Comparison of ENCODE assay signal across 20 mouse cellular contexts in genomic region chr12:63220391-63220790, GRCm38 (mm10).
A peak's percentile ranks its signal among the peaks of the same experiment; 100 is the strongest.
DNase-seq lines count a peak whose midpoint lies in the region; ATAC-seq and TF ChIP-seq lines count a peak whose summit lies in the region.
"Had no signal": no experiment of that assay in that cellular context is flagged by ENCODE, and none has a peak within 500 bp of the region (broad histone marks: within the 10 kb centered on the region; RNA-seq: fewer than 3 reads in every experiment).

No protein-coding gene starts in this region.

- no peak overlapping the region for H3K27ac ChIP-seq in forebrain, postnatal 0 days (ENCODE audit: low read depth, low read length)
- H3K27ac ChIP-seq in forebrain, embryonic 15.5 days (replicated peaks), result no peak overlapping the region
- no peak overlapping the region for H3K27ac ChIP-seq in midbrain, embryonic 14.5 days (replicated peaks; ENCODE audit: low read depth, low read length)
- H3K27ac ChIP-seq in midbrain, embryonic 11.5 days (ENCODE audit: low read depth, low read length), result no peak overlapping the region
- H3K27ac ChIP-seq in liver, postnatal 0 days (ENCODE audit: low read depth), result no peak overlapping the region
- H3K27ac ChIP-seq: embryonic facial prominence, embryonic 13.5 days; forebrain, embryonic 12.5 days; gastrocnemius, adult 2 months; hindbrain, embryonic 10.5 days; hindbrain, embryonic 14.5 days had no signal

- H3K4me2 ChIP-seq in forebrain, postnatal 0 days (ENCODE audit: low read depth), result no peak overlapping the region
- no peak overlapping the region for H3K4me2 ChIP-seq in forebrain, embryonic 15.5 days (replicated peaks)
- H3K4me2 ChIP-seq in midbrain, embryonic 14.5 days (ENCODE audit: low read length), result no peak overlapping the region
- no peak overlapping the region for H3K4me2 ChIP-seq in midbrain, embryonic 11.5 days
- no peak overlapping the region for H3K4me2 ChIP-seq in liver, postnatal 0 days (ENCODE audit: low read depth, low read length)
- H3K4me2 ChIP-seq: embryonic facial prominence, embryonic 13.5 days; forebrain, embryonic 12.5 days; heart, embryonic 12.5 days; hindbrain, embryonic 14.5 days had no signal

- ATAC-seq in forebrain, postnatal 0 days, result peak; percentile 71
- ATAC-seq in forebrain, embryonic 15.5 days (replicated peaks), result no peak
- ATAC-seq in midbrain, embryonic 14.5 days (ENCODE audit: low FRiP score, low TSS enrichment), result no peak
- no peak for ATAC-seq in midbrain, embryonic 11.5 days (ENCODE audit: low FRiP score)
- ATAC-seq in liver, postnatal 0 days, result no peak

- no peak for TF ChIP-seq EP300 in liver, postnatal 0 days (IDR thresholded peaks at IDR 0.05; ENCODE audit: low read depth)

- no peak overlapping the region for H3K9ac ChIP-seq in forebrain, postnatal 0 days
- no peak overlapping the region for H3K9ac ChIP-seq in forebrain, embryonic 15.5 days (replicated peaks)
- no peak overlapping the region for H3K9ac ChIP-seq in midbrain, embryonic 14.5 days (replicated peaks; ENCODE audit: low read length)
- no peak overlapping the region for H3K9ac ChIP-seq in midbrain, embryonic 11.5 days (ENCODE audit: low read length)
- no peak overlapping the region for H3K9ac ChIP-seq in liver, postnatal 0 days (replicated peaks)
- H3K9ac ChIP-seq: embryonic facial prominence, embryonic 13.5 days; forebrain, embryonic 12.5 days; heart, embryonic 12.5 days; hindbrain, embryonic 14.5 days had no signal

- H3K27me3 ChIP-seq in forebrain, postnatal 0 days (ENCODE audit: insufficient read depth, low read length), result no peaks in the 10 kb centered on the region
- no peaks in the 10 kb centered on the region for H3K27me3 ChIP-seq in forebrain, embryonic 15.5 days
- no peaks in the 10 kb centered on the region for H3K27me3 ChIP-seq in midbrain, embryonic 14.5 days (ENCODE audit: control insufficient read depth, insufficient read depth, low read length)
- H3K27me3 ChIP-seq in midbrain, embryonic 11.5 days (ENCODE audit: control insufficient read depth, insufficient read depth, low read length), result no peaks in the 10 kb centered on the region
- H3K27me3 ChIP-seq in liver, postnatal 0 days (ENCODE audit: insufficient read depth, low read length), result no peaks in the 10 kb centered on the region
- H3K27me3 ChIP-seq: CH12.LX; embryonic facial prominence, embryonic 13.5 days; forebrain, embryonic 12.5 days; heart, embryonic 12.5 days had no signal

- H3K4me1 ChIP-seq in forebrain, postnatal 0 days (ENCODE audit: insufficient read depth), result no peaks in the 10 kb centered on the region
- no peaks in the 10 kb centered on the region for H3K4me1 ChIP-seq in forebrain, embryonic 15.5 days
- no peaks in the 10 kb centered on the region for H3K4me1 ChIP-seq in midbrain, embryonic 14.5 days (ENCODE audit: control insufficient read depth, insufficient read depth, low read length)
- no peaks in the 10 kb centered on the region for H3K4me1 ChIP-seq in midbrain, embryonic 11.5 days (ENCODE audit: control insufficient read depth, insufficient read depth, low read length)
- H3K4me1 ChIP-seq in liver, postnatal 0 days (ENCODE audit: insufficient read depth), result no peaks in the 10 kb centered on the region
- H3K4me1 ChIP-seq: embryonic facial prominence, embryonic 13.5 days; forebrain, embryonic 12.5 days; heart, embryonic 12.5 days; hindbrain, embryonic 10.5 days had no signal

- TF ChIP-seq CTCF in forebrain, postnatal 0 days (IDR thresholded peaks at IDR 0.05; ENCODE audit: low read depth), result no peak
- TF ChIP-seq CTCF in liver, postnatal 0 days (IDR thresholded peaks at IDR 0.05; ENCODE audit: low read depth), result no peak

- no peaks in the 10 kb centered on the region for H3K9me3 ChIP-seq in forebrain, postnatal 0 days (ENCODE audit: low read length)
- no peaks in the 10 kb centered on the region for H3K9me3 ChIP-seq in forebrain, embryonic 15.5 days
- H3K9me3 ChIP-seq in midbrain, embryonic 14.5 days (ENCODE audit: control insufficient read depth, low read length), result no peaks in the 10 kb centered on the region
- H3K9me3 ChIP-seq in midbrain, embryonic 11.5 days (ENCODE audit: control insufficient read depth, low read length), result no peaks in the 10 kb centered on the region
- H3K9me3 ChIP-seq in liver, postnatal 0 days (ENCODE audit: low read length), result no peaks in the 10 kb centered on the region
- H3K9me3 ChIP-seq: embryonic facial prominence, embryonic 13.5 days; forebrain, embryonic 12.5 days; heart, embryonic 12.5 days; hindbrain, embryonic 10.5 days had no signal

- WGBS in forebrain, postnatal 0 days, result 56% methylated on average over 5 of the region's 5 CpGs
- WGBS in forebrain, embryonic 15.5 days, result 79% methylated on average over 5 of the region's 5 CpGs
- 68% methylated on average over 5 of the region's 5 CpGs for WGBS in midbrain, embryonic 14.5 days
- 72% methylated on average over 5 of the region's 5 CpGs for WGBS in midbrain, embryonic 11.5 days
- WGBS in liver, postnatal 0 days (ENCODE audit: insufficient replicate concordance), result 71% methylated on average over 5 of the region's 5 CpGs

- no peak overlapping the region for H3K4me3 ChIP-seq in forebrain, postnatal 0 days (ENCODE audit: low read depth, low read length)
- no peak overlapping the region for H3K4me3 ChIP-seq in forebrain, embryonic 15.5 days
- H3K4me3 ChIP-seq in midbrain, embryonic 14.5 days (replicated peaks; ENCODE audit: low read depth, low read length), result no peak overlapping the region
- no peak overlapping the region for H3K4me3 ChIP-seq in midbrain, embryonic 11.5 days (ENCODE audit: low read depth, low read length)
- no peak overlapping the region for H3K4me3 ChIP-seq in liver, postnatal 0 days (ENCODE audit: low read depth, low read length)
- H3K4me3 ChIP-seq: embryonic facial prominence, embryonic 13.5 days; forebrain, embryonic 12.5 days; gastrocnemius, adult 2 months; heart, embryonic 12.5 days; hindbrain, embryonic 10.5 days had no signal

- DNase-seq in forebrain, postnatal 0 days, result peak; percentile 26
- DNase-seq in midbrain, embryonic 14.5 days, result peak; percentile 7
- no peak for DNase-seq in midbrain, embryonic 11.5 days (ENCODE audit: low spot score, missing footprints)
- DNase-seq in 416B (ENCODE audit: low read depth), result peak; percentile 51
- DNase-seq in telencephalon, adult 2 months (ENCODE audit: low read depth, low spot score), result peak; percentile 2
- no peak for DNase-seq in liver, postnatal 0 days
- DNase-seq: adrenal gland, adult 2 months; adrenal gland, postnatal 36 days; cerebellum, adult 11-12 months; cerebellum, adult 9-11 months; cerebellum, postnatal 36 days; gastrocnemius, adult 2 months; gastrocnemius, postnatal 25 days had no signal

- H3K36me3 ChIP-seq in forebrain, postnatal 0 days (ENCODE audit: insufficient read depth), result no peaks in the 10 kb centered on the region
- no peaks in the 10 kb centered on the region for H3K36me3 ChIP-seq in forebrain, embryonic 15.5 days
- no peaks in the 10 kb centered on the region for H3K36me3 ChIP-seq in midbrain, embryonic 14.5 days (ENCODE audit: control insufficient read depth, insufficient read depth, low read length)
- no peaks in the 10 kb centered on the region for H3K36me3 ChIP-seq in midbrain, embryonic 11.5 days (ENCODE audit: control insufficient read depth, insufficient read depth, low read length)
- no peaks in the 10 kb centered on the region for H3K36me3 ChIP-seq in liver, postnatal 0 days (replicated peaks; ENCODE audit: insufficient read depth, low read length)
- H3K36me3 ChIP-seq: embryonic facial prominence, embryonic 13.5 days; forebrain, embryonic 12.5 days; heart, embryonic 12.5 days; hindbrain, embryonic 10.5 days had no signal

Comparison
In these comparisons a context has a peak if more than half of its experiments do, and no peak if none do; other contexts are left out.
1. DNase-seq: peak in forebrain, postnatal 0 days (single experiment), midbrain, embryonic 14.5 days (single experiment), 416B (single experiment) and telencephalon, adult 2 months (single experiment); none in midbrain, embryonic 11.5 days (single experiment) and liver, postnatal 0 days (single experiment).